Mouse (Mus musculus) myocyte (in vitro differentiated cells): ENCODE data around the gene Tnk1. TPM values are rescaled to one million over a fixed set of nuclear protein-coding genes. Genes with fewer than 3 reads are reported as not detected.

Source experiments
- H3K27me3 ChIP-seq: one replicate; pipeline ENCODE4 v1.6.1; 2011; ENCODE audit not compliant: control insufficient read depth, insufficient read depth, insufficient read length
- H3K36me3 ChIP-seq: one replicate; pipeline ENCODE4 v1.6.1; 2011; ENCODE audit not compliant: control insufficient read depth, insufficient read depth
- H3K4me2 ChIP-seq: one replicate; pipeline ENCODE4 v1.6.1; 2011; ENCODE audit warnings: low read depth, control low read depth
- H3K4me3 ChIP-seq: one replicate; pipeline ENCODE4 v1.5.1; 2011; ENCODE audit warnings: mild to moderate bottlenecking, control low read depth, moderate library complexity
- H3K79me2 ChIP-seq: one replicate; pipeline ENCODE4 v1.6.1; 2011; ENCODE audit not compliant: control insufficient read depth, insufficient read depth
- H3ac ChIP-seq: one replicate; pipeline ENCODE4 v1.6.1; 2011; ENCODE audit not compliant: control insufficient read depth, insufficient read length
- CEBPB ChIP-seq: IDR thresholded peaks from 2 replicates; pipeline ENCODE4 v1.6.1; 2011; ENCODE audit warnings: mild to moderate bottlenecking, moderate library complexity; ENCODE audit not compliant: poor library complexity, insufficient read depth, severe bottlenecking
- E2F4 ChIP-seq: IDR thresholded peaks from one replicate; pipeline ENCODE4 v1.6.1; 2011; ENCODE audit warnings: mild to moderate bottlenecking, control low read depth, moderate library complexity; ENCODE audit not compliant: insufficient read depth
- MAX ChIP-seq: IDR thresholded peaks from one replicate; pipeline ENCODE4 v1.6.1; 2011; ENCODE audit warnings: low read depth, mild to moderate bottlenecking, control low read depth
- MYOD1 ChIP-seq, 3 experiments: IDR thresholded peaks; one replicate each; pipeline ENCODE4 v1.6.1; 2011; ENCODE audit warnings: control low read depth in 2 of 3, low read depth in 2 of 3, mild to moderate bottlenecking in 2 of 3, moderate library complexity in 1 of 3; ENCODE audit not compliant: insufficient read length in 2 of 3, control insufficient read depth in 1 of 3
- MYOG ChIP-seq, 3 experiments: IDR thresholded peaks; one replicate each; pipeline ENCODE4 v1.6.1; 2011; ENCODE audit warnings: control low read depth in 2 of 3, low read depth in 2 of 3, mild to moderate bottlenecking in 2 of 3; ENCODE audit not compliant: insufficient read length in 2 of 3, control insufficient read depth in 1 of 3, insufficient read depth in 1 of 3
- POLR2A ChIP-seq: IDR thresholded peaks from one replicate; pipeline ENCODE4 v1.6.1; 2011; ENCODE audit warnings: low read depth, mild to moderate bottlenecking, control low read depth, moderate library complexity; ENCODE audit not compliant: insufficient read length
- POLR2AphosphoS2 ChIP-seq: IDR thresholded peaks from one replicate; pipeline ENCODE4 v1.6.1; 2011; ENCODE audit warnings: low read depth, control low read depth; ENCODE audit not compliant: insufficient read length
- SRF ChIP-seq: IDR thresholded peaks from one replicate; pipeline ENCODE4 v1.6.1; 2011; ENCODE audit warnings: low read depth; ENCODE audit not compliant: control insufficient read depth, insufficient read length
- TCF12 ChIP-seq: IDR thresholded peaks from one replicate; pipeline ENCODE4 v1.6.1; 2011; ENCODE audit warnings: mild to moderate bottlenecking, control low read depth; ENCODE audit not compliant: poor library complexity, insufficient read depth, severe bottlenecking
- TCF3 ChIP-seq: IDR thresholded peaks from one replicate; pipeline ENCODE4 v1.6.1; 2011; ENCODE audit warnings: low read depth, control low read depth; ENCODE audit not compliant: insufficient read length
- USF1 ChIP-seq: IDR thresholded peaks from one replicate; pipeline ENCODE4 v1.6.1; 2011; ENCODE audit warnings: low read depth, mild to moderate bottlenecking, control low read depth, moderate library complexity
- polyA plus RNA-seq: library from polyadenylated mRNA; unstranded; fragments of >200 nt; fragmentation: generic; extraction: Trizol; gene quantifications from one replicate; pipeline ENCODE4 v1.2.1, GENCODE M21; 2012; ENCODE audit warnings: missing spikeins

Tnk1 gene
- polyA plus RNA-seq, 1 experiment: not detected

- H3K79me2 ChIP-seq: no peaks in the 10 kb centered on the region
- TF ChIP-seq POLR2AphosphoS2: peak; percentile 86
- TF ChIP-seq SRF: peak; percentile 8
- TF ChIP-seq MYOG (IDR thresholded peaks at IDR 0.05; ENCODE audit: control insufficient read depth in 1 of 3, insufficient read depth in 1 of 3, insufficient read length in 2 of 3, low read depth in 2 of 3): peak in 2 of 3 experiments; percentile 38 to 42
- peak; percentile 58 for TF ChIP-seq E2F4
- peak in 2 of 3 experiments; percentile 13 to 23 for TF ChIP-seq MYOD1 (IDR thresholded peaks at IDR 0.05; ENCODE audit: control insufficient read depth in 1 of 3, insufficient read length in 2 of 3, low read depth in 2 of 3)
- TF ChIP-seq TCF3: no peak
- TF ChIP-seq POLR2A: peak; percentile 81
- no peak for TF ChIP-seq USF1
- no peak for TF ChIP-seq CEBPB
- no peak for TF ChIP-seq TCF12
- peak within 1 kb of the TSS; percentile 84 for H3ac ChIP-seq
- no peaks in the 10 kb centered on the region for H3K36me3 ChIP-seq
- no peaks in the 10 kb centered on the region for H3K27me3 ChIP-seq
- peak within 1 kb of the TSS; percentile 39 for H3K4me3 ChIP-seq
- H3K4me2 ChIP-seq: peak within 1 kb of the TSS; percentile 86
These were observed 20.4 kb downstream of the Tnk1 start, which contains the start of gene Tmem256 for GRCm38 (mm10) chr11:69837952-69838713. Gene Tmem256 (plus strand): TSS chr11:69838514.

DNA sequence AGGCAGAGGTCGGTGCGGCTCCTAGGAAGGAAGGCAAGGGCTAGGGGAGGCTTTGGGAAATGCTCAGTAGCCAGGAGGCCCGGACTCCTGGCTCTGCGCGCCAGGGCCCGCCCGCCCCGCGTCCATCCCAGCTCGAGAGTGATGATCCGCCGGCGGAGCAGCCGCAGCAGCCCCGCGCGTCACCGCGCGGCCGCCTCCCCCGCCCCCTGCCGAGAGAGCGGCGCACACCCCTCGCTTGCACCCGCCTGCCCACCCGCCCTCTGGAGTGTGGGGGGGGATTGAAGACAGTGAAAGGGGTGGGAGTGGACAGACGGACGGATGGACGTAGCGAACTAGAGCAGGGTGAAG lies 21.0 kb downstream of the Tnk1 start, which contains the start of gene Nlgn2:
TSS of gene Nlgn2 (minus strand) at position 181 of the 348 bp plus-strand sequence.
- TF ChIP-seq POLR2A: peak; percentile 68
- no peak for TF ChIP-seq USF1
- Histone ChIP-seq H3K4me2 (peak within 1 kb of the TSS; percentile 86), H3K79me2 (no peaks in the 10 kb centered on the region), H3K36me3 (no peaks in the 10 kb centered on the region), H3K27me3 (no peaks in the 10 kb centered on the region), H3K4me3 (peak within 1 kb of the TSS; percentile 39), H3ac (peak within 1 kb of the TSS; percentile 84)

GRCm38 (mm10) chr11:69836703-69837576 lies 21.6 kb downstream of the Tnk1 start:
- TF ChIP-seq TCF3 (no peak), E2F4 (no peak), MYOD1 (IDR thresholded peaks at IDR 0.05; ENCODE audit: control insufficient read depth in 1 of 3, insufficient read length in 2 of 3, low read depth in 2 of 3) (no peak), USF1 (no peak), POLR2A (no peak), MYOG (IDR thresholded peaks at IDR 0.05; ENCODE audit: control insufficient read depth in 1 of 3, insufficient read depth in 1 of 3, insufficient read length in 2 of 3, low read depth in 2 of 3) (no peak)
- Histone ChIP-seq H3K79me2 (no peaks in the 10 kb centered on the region), H3K4me3 (peak overlapping the region; percentile 39), H3K27me3 (no peaks in the 10 kb centered on the region), H3K36me3 (no peaks in the 10 kb centered on the region), H3K4me2 (peak overlapping the region; percentile 86), H3ac (peak overlapping the region; percentile 84)

DNA sequence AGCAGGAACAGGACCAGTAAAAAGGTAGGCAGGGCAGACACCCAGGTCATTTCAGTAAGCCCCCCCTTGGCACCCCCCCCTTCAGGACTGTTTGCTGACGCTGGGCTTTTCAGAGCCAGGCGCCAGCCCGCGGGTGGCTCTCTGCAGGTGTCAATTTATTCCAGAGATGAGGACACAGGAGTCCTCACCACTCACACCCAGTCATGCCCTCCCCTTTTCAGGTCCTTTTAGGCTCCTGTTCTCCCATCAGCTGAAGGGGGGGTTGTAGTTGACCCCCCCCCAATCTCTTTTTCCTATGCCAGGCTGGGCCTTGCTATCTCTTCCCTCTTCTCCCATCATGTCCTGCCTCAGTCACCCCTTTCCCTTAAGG lies 22.6 kb downstream of the Tnk1 start:
- no peaks in the 10 kb centered on the region for H3K79me2 ChIP-seq
- TF ChIP-seq MYOG (IDR thresholded peaks at IDR 0.05; ENCODE audit: control insufficient read depth in 1 of 3, insufficient read depth in 1 of 3, insufficient read length in 2 of 3, low read depth in 2 of 3) (no peak), POLR2A (no peak), MAX (no peak)
- peak overlapping the region; percentile 39 for H3K4me3 ChIP-seq
- no peak overlapping the region for H3ac ChIP-seq
- no peaks in the 10 kb centered on the region for H3K36me3 ChIP-seq
- peak overlapping the region; percentile 86 for H3K4me2 ChIP-seq
- no peaks in the 10 kb centered on the region for H3K27me3 ChIP-seq

DNA sequence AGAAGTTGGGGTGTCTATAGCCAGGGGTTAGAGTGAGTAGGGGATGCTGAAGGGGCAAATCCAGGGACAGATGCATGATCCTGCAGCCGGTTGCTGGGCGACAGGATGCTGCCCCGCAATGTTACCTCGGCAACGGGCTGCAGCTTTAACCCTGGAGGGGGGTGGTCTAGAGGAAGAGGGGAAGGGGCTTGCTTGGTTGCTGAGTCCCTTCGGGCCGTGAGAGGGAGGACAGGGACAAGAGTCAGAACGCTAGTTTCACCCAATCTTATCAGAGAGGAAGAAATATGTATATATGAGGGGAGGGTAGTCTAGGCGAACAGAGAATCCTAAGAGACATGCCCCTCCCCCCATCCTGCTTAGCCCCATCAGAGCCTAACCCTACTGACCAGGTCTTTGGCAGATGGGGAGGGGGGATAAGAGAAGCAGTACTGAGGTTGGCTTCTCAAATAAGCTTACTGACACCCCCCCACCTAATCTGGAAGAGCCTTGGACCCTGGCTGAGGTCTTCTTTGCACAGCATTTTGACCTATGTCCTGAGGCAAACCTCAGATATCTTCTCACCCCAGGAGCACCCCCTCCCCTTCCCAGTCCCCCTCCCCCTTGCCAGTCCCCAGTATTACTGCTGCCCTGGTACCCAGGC lies 23.1 kb downstream of the Tnk1 start:
- no peak overlapping the region for H3K4me2 ChIP-seq
- no peak for TF ChIP-seq E2F4
- no peak overlapping the region for H3ac ChIP-seq
- H3K27me3 ChIP-seq: no peaks in the 10 kb centered on the region
- H3K36me3 ChIP-seq: no peaks in the 10 kb centered on the region
- no peak overlapping the region for H3K4me3 ChIP-seq
- no peaks in the 10 kb centered on the region for H3K79me2 ChIP-seq
